Mouse (Mus musculus) kidney, postnatal 0 days (tissue): ENCODE data around the gene Lmx1a. TPM values are rescaled to one million over a fixed set of nuclear protein-coding genes. Genes with fewer than 3 reads are reported as not detected.
A peak's percentile ranks its signal among the peaks of the same experiment; 100 is the strongest.

Experiments used
- ATAC-seq: fragments of 200-750 bp; cut with Nextera tagmentation; replicated peaks from 2 replicates; pipeline ENCODE4 v1.8.0; 2017; ENCODE audit warnings: low read depth, moderate number of reproducible peaks, moderate TSS enrichment, moderate library complexity; ENCODE audit not compliant: low FRiP score
- DNase-seq: peaks from one replicate; pipeline ENCODE4 v3.0.0-alpha.2; 2016; ENCODE audit warnings: low spot score
- H3K27ac ChIP-seq: fragments of 300-500 bp; sonication (generic); 2 replicates; pipeline ENCODE4 v1.5.1; 2014; ENCODE audit warnings: mild to moderate bottlenecking
- H3K27me3 ChIP-seq: fragments of 300-500 bp; sonication (generic); 2 replicates; pipeline ENCODE4 v1.6.1; 2014; ENCODE audit warnings: low read length, mixed read lengths; ENCODE audit not compliant: insufficient read depth
- H3K36me3 ChIP-seq: fragments of 300-500 bp; sonication (generic); 2 replicates; pipeline ENCODE4 v1.6.1; 2014; ENCODE audit warnings: low read length, mixed read lengths; ENCODE audit not compliant: insufficient read depth
- H3K4me1 ChIP-seq: fragments of 300-500 bp; sonication (generic); replicated peaks from 2 replicates; pipeline ENCODE4 v1.6.1; 2014; ENCODE audit warnings: antibody characterized with exemption, low read length, mixed read lengths; ENCODE audit not compliant: insufficient read depth
- H3K4me2 ChIP-seq: fragments of 300-500 bp; sonication (generic); 2 replicates; pipeline ENCODE4 v1.6.1; 2014; ENCODE audit warnings: mild to moderate bottlenecking, low read length, moderate library complexity, mixed read lengths
- H3K4me3 ChIP-seq: fragments of 300-500 bp; sonication (generic); replicated peaks from 2 replicates; pipeline ENCODE4 v1.5.1; 2014; ENCODE audit warnings: low read depth, low read length
- H3K9ac ChIP-seq: fragments of 300-500 bp; sonication (generic); 2 replicates; pipeline ENCODE4 v1.6.1; 2014; ENCODE audit warnings: low read depth, low read length
- H3K9me3 ChIP-seq: fragments of 300-500 bp; sonication (generic); replicated peaks from 2 replicates; pipeline ENCODE4 v1.6.1; 2016; ENCODE audit warnings: low read length, inconsistent platforms, mixed read lengths
- CTCF ChIP-seq: IDR thresholded peaks from 2 replicates; pipeline ENCODE4 v1.5.1; 2016; ENCODE audit warnings: antibody characterized with exemption, low read depth, mild to moderate bottlenecking, moderate library complexity
- WGBS: fragments of 180-500 bp; shearing (Covaris S2); extraction: QIAGEN DNeasy Blood & Tissue Kit; methylation state at CpG from one replicate; pipeline ENCODE4 v1.1.7; 2014; 5-methylcytosine and 5-hydroxymethylcytosine counted together
- polyA plus RNA-seq: library from polyadenylated mRNA; unstranded; fragments of >200 nt; fragmentation: Nextera tagmentation; extraction: Ambion mirVana; gene quantifications from 2 replicates; pipeline ENCODE4 v1.2.1, GENCODE M21; 2015

Lmx1a gene
- polyA plus RNA-seq, 1 experiment from 2014 or later = 0.04 TPM

DNA sequence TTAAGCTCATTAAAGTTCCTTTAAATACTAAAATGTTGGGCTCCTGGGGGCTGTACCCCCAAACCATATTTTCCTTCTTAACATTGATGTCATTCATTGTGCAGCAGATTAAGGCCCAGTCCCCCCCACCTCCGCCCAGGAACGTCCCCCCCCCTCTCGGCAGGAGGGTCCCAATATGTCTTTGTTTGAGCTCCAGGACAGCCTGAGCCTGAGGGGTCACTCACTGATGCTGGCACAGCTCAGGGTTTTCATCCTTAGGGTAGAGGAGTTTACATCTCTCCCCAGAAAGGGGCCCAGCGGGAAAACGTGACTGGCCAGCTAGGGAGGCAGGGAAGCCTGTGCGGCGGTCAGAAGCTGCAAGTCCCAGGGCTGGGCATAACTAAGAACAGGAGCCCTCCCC lies 11.2 kb downstream of the Lmx1a start:
- Histone ChIP-seq H3K9me3 (no peaks in the 10 kb centered on the region), H3K4me1 (no peaks in the 10 kb centered on the region), H3K27me3 (peaks cover 24% of the 10 kb centered on the region), H3K27ac (no peak overlapping the region), H3K36me3 (no peaks in the 10 kb centered on the region), H3K9ac (no peak overlapping the region), H3K4me3 (no peak overlapping the region), H3K4me2 (no peak overlapping the region)
- no peak for ATAC-seq
- WGBS = 32% methylated on average over 7 of the region's 7 CpGs
- TF ChIP-seq CTCF = no peak
- no peak for DNase-seq

DNA sequence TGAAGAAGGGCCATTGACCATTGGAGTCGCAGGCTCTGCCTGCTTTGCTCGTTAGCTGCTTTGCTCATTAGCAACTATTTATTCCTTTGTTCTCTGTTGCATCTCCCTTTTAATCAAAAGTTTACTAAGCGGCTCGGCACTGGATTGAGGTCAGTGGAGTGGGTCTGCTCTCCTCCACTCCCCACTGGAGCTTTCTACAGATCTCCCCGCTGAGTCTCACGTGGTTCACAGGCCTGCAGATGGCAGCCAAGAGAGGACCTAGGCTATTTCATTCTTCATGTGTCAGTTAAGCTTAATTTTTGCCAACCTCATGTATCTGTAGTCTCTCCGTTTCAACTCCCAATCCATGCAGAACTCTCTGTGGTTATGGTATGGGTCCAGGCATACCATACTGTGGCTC lies 16.5 kb downstream of the Lmx1a start:
- Histone ChIP-seq H3K4me1 (no peaks in the 10 kb centered on the region), H3K36me3 (no peaks in the 10 kb centered on the region), H3K9me3 (no peaks in the 10 kb centered on the region), H3K27ac (no peak overlapping the region), H3K27me3 (no peaks in the 10 kb centered on the region), H3K4me2 (no peak overlapping the region), H3K4me3 (no peak overlapping the region), H3K9ac (no peak overlapping the region)
- 70% methylated on average over 7 of the region's 7 CpGs for WGBS
- DNase-seq (no peak), ATAC-seq (no peak)
- peak; percentile 27; the same call in 1 of the 2 replicates for TF ChIP-seq CTCF

DNA sequence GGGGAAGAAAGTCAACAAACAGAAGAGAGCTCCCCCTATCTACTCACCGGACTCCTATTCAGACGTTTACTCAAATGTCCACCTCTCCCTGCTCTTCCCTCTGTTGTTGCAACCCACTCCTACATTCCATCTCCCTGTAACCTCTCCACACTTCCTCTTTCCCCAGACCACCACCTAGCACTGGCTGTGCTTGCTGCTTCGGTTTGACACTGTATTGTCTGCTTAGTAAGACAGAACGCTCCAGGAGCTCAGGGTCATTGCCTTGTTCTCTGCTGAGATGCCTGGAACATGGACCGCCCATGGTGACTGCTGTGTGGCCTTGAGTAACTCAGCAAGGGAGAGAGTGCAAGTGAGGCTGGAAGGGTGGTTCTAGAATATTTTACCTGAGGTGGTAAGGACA lies 19.7 kb downstream of the Lmx1a start:
- Histone ChIP-seq H3K9me3 (no peaks in the 10 kb centered on the region), H3K9ac (no peak overlapping the region), H3K36me3 (no peaks in the 10 kb centered on the region), H3K4me1 (no peaks in the 10 kb centered on the region), H3K27ac (no peak overlapping the region), H3K27me3 (no peaks in the 10 kb centered on the region), H3K4me3 (no peak overlapping the region), H3K4me2 (no peak overlapping the region)
- 61% methylated on average over 5 of the region's 5 CpGs for WGBS
- TF ChIP-seq CTCF = no peak
- ATAC-seq (no peak), DNase-seq (no peak)

DNA sequence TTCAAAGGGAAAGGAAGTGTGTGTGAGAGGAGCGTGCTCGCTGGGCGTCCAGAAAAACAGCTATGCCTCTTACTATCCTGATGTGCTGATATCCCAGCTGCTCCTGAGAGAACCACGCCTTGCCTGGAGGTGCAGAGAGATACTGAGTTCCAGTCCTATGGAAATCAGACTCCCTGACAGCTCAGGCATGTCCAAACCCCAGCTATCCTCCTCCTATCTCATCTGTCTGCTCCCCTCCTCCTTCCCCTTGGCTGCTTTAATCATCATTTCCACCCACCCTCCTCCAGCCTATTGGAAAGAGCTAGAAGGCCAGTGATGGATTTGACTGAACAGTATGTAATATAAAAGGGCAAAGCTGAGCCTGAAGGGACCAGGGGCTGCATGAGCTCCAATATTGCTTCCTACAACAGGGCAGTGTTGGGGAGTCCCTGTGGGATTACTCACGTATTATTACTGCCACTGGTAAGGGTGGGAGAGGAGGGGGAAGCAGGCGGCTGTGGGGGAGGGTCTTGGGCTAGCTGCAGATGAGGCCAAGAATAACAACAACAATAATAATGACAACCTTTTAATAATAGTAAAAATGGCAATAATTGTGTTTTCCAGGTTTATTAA lies 26.8 kb downstream of the Lmx1a start:
- Histone ChIP-seq H3K4me3 (no peak overlapping the region), H3K36me3 (no peaks in the 10 kb centered on the region), H3K9me3 (no peaks in the 10 kb centered on the region), H3K4me1 (no peaks in the 10 kb centered on the region), H3K27me3 (no peaks in the 10 kb centered on the region), H3K4me2 (no peak overlapping the region), H3K9ac (no peak overlapping the region), H3K27ac (no peak overlapping the region)
- WGBS = 33% methylated on average over 6 of the region's 6 CpGs
- ATAC-seq = no peak
- peak; percentile 25 for DNase-seq
- TF ChIP-seq CTCF = no peak

DNA sequence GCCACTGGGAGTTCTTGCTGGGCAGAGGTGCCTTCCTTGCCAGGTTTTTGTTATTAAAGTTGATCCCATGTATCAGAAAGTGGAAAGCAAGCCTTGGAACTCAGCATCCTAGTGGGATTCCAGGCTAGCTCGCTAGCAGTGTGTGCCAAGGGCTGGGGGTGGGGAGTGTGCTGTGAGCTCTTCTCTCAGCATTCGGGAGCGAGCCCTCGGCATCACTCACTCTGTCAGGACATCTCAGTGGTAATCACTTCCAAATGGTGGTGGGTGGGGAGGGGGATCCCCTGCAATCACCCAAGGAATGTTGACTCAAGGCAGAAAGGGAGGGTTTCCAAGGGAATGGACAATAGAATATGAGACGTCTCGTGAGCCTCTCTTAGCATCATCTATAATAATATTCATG lies 45.4 kb downstream of the Lmx1a start:
- no peaks in the 10 kb centered on the region for H3K36me3 ChIP-seq
- H3K9me3 ChIP-seq = no peaks in the 10 kb centered on the region
- no peak overlapping the region for H3K4me3 ChIP-seq
- no peak overlapping the region for H3K9ac ChIP-seq
- TF ChIP-seq CTCF = no peak
- ATAC-seq (no peak), DNase-seq (no peak)
- no peaks in the 10 kb centered on the region for H3K4me1 ChIP-seq
- H3K4me2 ChIP-seq = no peak overlapping the region
- H3K27ac ChIP-seq = no peak overlapping the region
- H3K27me3 ChIP-seq = 0 out of 2 replicates have a peak, but pooled peaks cover 3% of the 10 kb centered on the region
- WGBS = 8% methylated on average over 6 of the region's 6 CpGs

DNA sequence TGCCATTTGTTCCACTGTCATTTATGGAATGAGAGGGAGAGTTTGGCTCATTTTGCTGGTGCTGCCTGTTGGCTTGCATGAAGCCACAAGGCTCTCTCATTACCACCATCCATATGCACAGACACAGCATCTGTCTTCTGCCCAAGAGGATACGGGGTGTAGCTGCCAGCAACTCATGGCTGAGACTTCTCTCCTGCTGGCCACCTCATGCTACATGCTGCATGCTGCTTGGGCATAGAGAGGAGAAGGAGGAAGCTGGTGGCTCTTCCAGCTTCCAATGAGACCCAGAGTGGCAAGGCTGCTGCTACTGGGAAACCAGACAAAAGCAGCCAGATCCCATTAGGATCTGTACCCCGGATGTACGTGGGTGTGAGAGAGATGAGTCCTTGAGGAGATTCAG lies 47.8 kb downstream of the Lmx1a start:
- H3K4me1 ChIP-seq = no peaks in the 10 kb centered on the region
- no peaks in the 10 kb centered on the region for H3K27me3 ChIP-seq
- no peak overlapping the region for H3K4me2 ChIP-seq
- no peak overlapping the region for H3K4me3 ChIP-seq
- H3K27ac ChIP-seq = no peak overlapping the region
- H3K9me3 ChIP-seq = no peaks in the 10 kb centered on the region
- 83% methylated on average over 3 of the region's 3 CpGs for WGBS
- no peak overlapping the region for H3K9ac ChIP-seq
- H3K36me3 ChIP-seq = no peaks in the 10 kb centered on the region
- DNase-seq (no peak), ATAC-seq (no peak)
- TF ChIP-seq CTCF = no peak

DNA sequence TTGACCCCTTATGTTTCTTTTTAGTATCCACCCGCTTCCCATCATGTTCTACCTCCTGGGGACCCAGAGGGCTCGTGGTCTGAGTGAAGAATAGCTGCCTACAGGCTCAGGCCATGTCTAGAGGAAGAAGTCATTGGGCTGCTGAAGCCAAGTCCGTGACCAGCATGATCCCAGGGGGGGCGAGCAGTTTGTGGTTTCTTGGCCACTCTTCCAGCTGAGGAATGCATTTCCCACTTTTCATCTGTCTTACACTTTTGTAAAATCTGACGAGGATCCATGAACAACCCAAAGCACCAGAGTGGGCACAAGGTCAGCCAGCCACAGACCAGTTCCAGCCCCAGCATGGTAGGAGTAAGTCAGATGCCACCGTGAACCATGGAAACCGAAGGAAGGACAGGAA lies 50.2 kb downstream of the Lmx1a start:
- TF ChIP-seq CTCF = no peak
- Histone ChIP-seq H3K4me1 (no peaks in the 10 kb centered on the region), H3K9ac (no peak overlapping the region), H3K9me3 (no peaks in the 10 kb centered on the region), H3K27me3 (no peaks in the 10 kb centered on the region), H3K4me2 (no peak overlapping the region), H3K36me3 (no peaks in the 10 kb centered on the region), H3K27ac (no peak overlapping the region), H3K4me3 (no peak overlapping the region)
- WGBS = 66% methylated on average over 7 of the region's 7 CpGs
- DNase-seq (no peak), ATAC-seq (no peak)
